Mouse (Mus musculus): ENCODE measurements around the gene Cdkn2c. TPM values are rescaled to one million over a fixed set of nuclear protein-coding genes. Genes with fewer than 3 reads are reported as not detected.

The Cdkn2c gene
- polyA plus RNA-seq, 1 experiment from 2014 or later = 19.1 TPM

- Histone ChIP-seq H3K27ac (peak overlapping the region; percentile 75), H3K79me2 (ENCODE audit: inconsistent target) (peaks cover 67% of the 10 kb centered on the region), H3K36me3 (ENCODE audit: inconsistent target) (no peaks in the 10 kb centered on the region), H3K4me3 (ENCODE audit: inconsistent target) (peak overlapping the region; percentile 85)
- 1% methylated on average over 42 of the region's 49 CpGs for WGBS (ENCODE audit: missing documents)
These were observed 1.6 kb downstream of the Cdkn2c start for GRCm38 (mm10) chr4:109665101-109665981.

- WGBS (ENCODE audit: missing documents) = 33% methylated on average over 5 of the region's 5 CpGs
- Histone ChIP-seq H3K79me2 (ENCODE audit: inconsistent target) (peaks cover 77% of the 10 kb centered on the region), H3K27ac (peak overlapping the region; percentile 75; the same call in 1 of the 2 replicates), H3K36me3 (ENCODE audit: inconsistent target) (no peaks in the 10 kb centered on the region), H3K4me3 (ENCODE audit: inconsistent target) (peak overlapping the region; percentile 85)
These were observed 2.9 kb downstream of the Cdkn2c start for GRCm38 (mm10) chr4:109664091-109664490.

- 91% methylated on average over 5 of the region's 5 CpGs for WGBS (ENCODE audit: missing documents)
- peaks cover 63% of the 10 kb centered on the region for H3K79me2 ChIP-seq (ENCODE audit: inconsistent target)
- H3K27ac ChIP-seq = no peak overlapping the region
- H3K36me3 ChIP-seq (ENCODE audit: inconsistent target) = no peaks in the 10 kb centered on the region
- H3K4me3 ChIP-seq (ENCODE audit: inconsistent target) = no peak overlapping the region
These were observed 4.7 kb downstream of the Cdkn2c start for GRCm38 (mm10) chr4:109662271-109662670.

GRCm38 (mm10) chr4:109661183-109661582, 5.8 kb downstream of the Cdkn2c start:
- Histone ChIP-seq H3K36me3 (ENCODE audit: inconsistent target) (no peaks in the 10 kb centered on the region), H3K4me3 (ENCODE audit: inconsistent target) (no peak overlapping the region), H3K27ac (no peak overlapping the region), H3K79me2 (ENCODE audit: inconsistent target) (peaks cover 63% of the 10 kb centered on the region)
- WGBS (ENCODE audit: missing documents) = 89% methylated on average over 5 of the region's 5 CpGs

- Histone ChIP-seq H3K79me2 (ENCODE audit: inconsistent target) (peaks cover 62% of the 10 kb centered on the region), H3K27ac (no peak overlapping the region), H3K4me3 (ENCODE audit: inconsistent target) (no peak overlapping the region), H3K36me3 (ENCODE audit: inconsistent target) (no peaks in the 10 kb centered on the region)
- WGBS (ENCODE audit: missing documents) = 90% methylated on average over 3 of the region's 3 CpGs
These were observed 6.4 kb downstream of the Cdkn2c start for GRCm38 (mm10) chr4:109660568-109660967.

- WGBS (ENCODE audit: missing documents) = 94% methylated on average over 2 of the region's 2 CpGs
- Histone ChIP-seq H3K36me3 (ENCODE audit: inconsistent target) (no peaks in the 10 kb centered on the region), H3K4me3 (ENCODE audit: inconsistent target) (no peak overlapping the region), H3K27ac (no peak overlapping the region), H3K79me2 (ENCODE audit: inconsistent target) (peaks cover 52% of the 10 kb centered on the region)
These were observed 7.4 kb downstream of the Cdkn2c start for GRCm38 (mm10) chr4:109659571-109659970.

GRCm38 (mm10) chr4:109658826-109659225, 8.2 kb downstream of the Cdkn2c start:
- Histone ChIP-seq H3K79me2 (ENCODE audit: inconsistent target) (peaks cover 45% of the 10 kb centered on the region), H3K36me3 (ENCODE audit: inconsistent target) (no peaks in the 10 kb centered on the region), H3K4me3 (ENCODE audit: inconsistent target) (no peak overlapping the region), H3K27ac (no peak overlapping the region)
- 80% methylated on average over 8 of the region's 8 CpGs for WGBS (ENCODE audit: missing documents)

- Histone ChIP-seq H3K4me3 (ENCODE audit: inconsistent target) (peak overlapping the region; percentile 31), H3K27ac (no peak overlapping the region), H3K79me2 (ENCODE audit: inconsistent target) (peaks cover 36% of the 10 kb centered on the region), H3K36me3 (ENCODE audit: inconsistent target) (no peaks in the 10 kb centered on the region)
- 28% methylated on average over 20 of the region's 20 CpGs for WGBS (ENCODE audit: missing documents)
These were observed 9.0 kb downstream of the Cdkn2c start for GRCm38 (mm10) chr4:109657851-109658500.

- peak overlapping the region; percentile 31 for H3K4me3 ChIP-seq (ENCODE audit: inconsistent target)
- WGBS (ENCODE audit: missing documents) = under 1% methylated on average over 52 of the region's 53 CpGs
These were observed 9.8 kb downstream of the Cdkn2c start for GRCm38 (mm10) chr4:109657021-109657850.

GRCm38 (mm10) chr4:109656301-109656700, 10.7 kb downstream of the Cdkn2c start:
- Histone ChIP-seq H3K27ac (no peak overlapping the region), H3K4me3 (ENCODE audit: inconsistent target) (peak overlapping the region; percentile 31), H3K79me2 (ENCODE audit: inconsistent target) (peaks cover 20% of the 10 kb centered on the region), H3K36me3 (ENCODE audit: inconsistent target) (no peaks in the 10 kb centered on the region)
- 57% methylated on average over 4 of the region's 4 CpGs for WGBS (ENCODE audit: missing documents)

More at GRCm38 (mm10) chr4:109657021-109657850, 9.8 kb downstream of the Cdkn2c start:
- no peaks in the 10 kb centered on the region for H3K36me3 ChIP-seq (ENCODE audit: inconsistent target)
- peaks cover 29% of the 10 kb centered on the region for H3K79me2 ChIP-seq (ENCODE audit: inconsistent target)
- H3K27ac ChIP-seq = no peak overlapping the region

GRCm38 (mm10) chr4:109655738-109656137, 11.3 kb downstream of the Cdkn2c start:
- 94% methylated on average over 2 of the region's 2 CpGs for WGBS (ENCODE audit: missing documents)
- H3K36me3 ChIP-seq (ENCODE audit: inconsistent target) = no peaks in the 10 kb centered on the region
- H3K79me2 ChIP-seq (ENCODE audit: inconsistent target) = peaks cover 14% of the 10 kb centered on the region
- no peak overlapping the region for H3K4me3 ChIP-seq (ENCODE audit: inconsistent target)
- H3K27ac ChIP-seq = no peak overlapping the region

- H3K27ac ChIP-seq = no peak overlapping the region
- H3K36me3 ChIP-seq (ENCODE audit: inconsistent target) = no peaks in the 10 kb centered on the region
- WGBS (ENCODE audit: missing documents) = 100% methylated on average over 2 of the region's 2 CpGs
- 0 out of 2 replicates have a peak, but pooled peaks cover 4% of the 10 kb centered on the region for H3K79me2 ChIP-seq (ENCODE audit: inconsistent target)
- H3K4me3 ChIP-seq (ENCODE audit: inconsistent target) = no peak overlapping the region
These were observed 12.3 kb downstream of the Cdkn2c start for GRCm38 (mm10) chr4:109654701-109655100.

- Histone ChIP-seq H3K4me3 (ENCODE audit: inconsistent target) (no peak overlapping the region), H3K27ac (no peak overlapping the region), H3K79me2 (ENCODE audit: inconsistent target) (no peaks in the 10 kb centered on the region), H3K36me3 (ENCODE audit: inconsistent target) (no peaks in the 10 kb centered on the region)
These were observed 13.7 kb downstream of the Cdkn2c start for GRCm38 (mm10) chr4:109653251-109653650.

GRCm38 (mm10) chr4:109649331-109649730, 17.7 kb downstream of the Cdkn2c start:
- Histone ChIP-seq H3K4me3 (ENCODE audit: inconsistent target) (no peak overlapping the region), H3K36me3 (ENCODE audit: inconsistent target) (no peaks in the 10 kb centered on the region), H3K27ac (no peak overlapping the region), H3K79me2 (ENCODE audit: inconsistent target) (no peaks in the 10 kb centered on the region)
- WGBS (ENCODE audit: missing documents) = 65% methylated on average over 5 of the region's 5 CpGs

Measured in macrophage (primary cell).